Mouse (Mus musculus): ENCODE results near the gene Ltb4r1. TPM values are rescaled to one million over a fixed set of nuclear protein-coding genes. Genes with fewer than 3 reads are reported as not detected.

Ltb4r1 gene
- total and polyA plus RNA-seq, 3 experiments, result 0.35 to 1.5 TPM; not detected in 1

DNA sequence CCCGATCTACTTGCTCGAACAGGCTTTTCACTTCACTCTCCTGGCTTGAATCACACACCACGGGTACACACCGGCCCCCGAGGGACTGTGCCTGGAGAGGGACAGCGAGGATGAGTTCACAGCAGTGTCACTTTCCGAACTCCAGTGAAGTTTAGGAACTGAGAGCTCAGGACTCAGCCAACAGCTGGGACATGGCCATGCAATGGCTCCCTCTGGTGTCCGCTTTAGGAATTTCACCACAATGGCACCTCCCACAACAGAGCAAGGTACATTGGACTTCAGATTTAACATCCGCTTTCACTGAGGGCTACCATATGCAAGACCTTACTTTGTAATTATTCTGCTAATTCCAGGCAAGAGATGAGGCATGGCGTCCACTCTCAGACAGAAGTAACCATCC is 22.1 kb upstream of the Ltb4r1 start (continued):
- TF ChIP-seq ZMIZ1 (IDR thresholded peaks at IDR 0.05; ENCODE audit: low read depth, low read length) (no peak), ZNF384 (IDR thresholded peaks at IDR 0.05; ENCODE audit: low read depth, low read length) (no peak), MAZ (IDR thresholded peaks at IDR 0.05; ENCODE audit: low read depth, low read length) (no peak), ZKSCAN1 (IDR thresholded peaks at IDR 0.05; ENCODE audit: low read depth, low read length) (no peak), RAD21 (IDR thresholded peaks at IDR 0.05; ENCODE audit: low read depth, low read length) (peak; percentile 94), KAT2A (conservative IDR thresholded peaks at IDR 0.05; ENCODE audit: low read depth, low read length) (no peak), MYB (IDR thresholded peaks at IDR 0.05; ENCODE audit: low read depth, low read length) (no peak), ZC3H11A (IDR thresholded peaks at IDR 0.05; ENCODE audit: low read depth, low read length) (peak; percentile 90), CHD1 (IDR thresholded peaks at IDR 0.05; ENCODE audit: low read depth, low read length) (no peak), USF1 (IDR thresholded peaks at IDR 0.05; ENCODE audit: low read depth, low read length) (no peak), GABPA (IDR thresholded peaks at IDR 0.05; ENCODE audit: low read depth, low read length) (no peak), SIN3A (IDR thresholded peaks at IDR 0.05; ENCODE audit: low read length) (0 out of 2 replicates have a peak, but pooled peaks have one; percentile 60)

DNA sequence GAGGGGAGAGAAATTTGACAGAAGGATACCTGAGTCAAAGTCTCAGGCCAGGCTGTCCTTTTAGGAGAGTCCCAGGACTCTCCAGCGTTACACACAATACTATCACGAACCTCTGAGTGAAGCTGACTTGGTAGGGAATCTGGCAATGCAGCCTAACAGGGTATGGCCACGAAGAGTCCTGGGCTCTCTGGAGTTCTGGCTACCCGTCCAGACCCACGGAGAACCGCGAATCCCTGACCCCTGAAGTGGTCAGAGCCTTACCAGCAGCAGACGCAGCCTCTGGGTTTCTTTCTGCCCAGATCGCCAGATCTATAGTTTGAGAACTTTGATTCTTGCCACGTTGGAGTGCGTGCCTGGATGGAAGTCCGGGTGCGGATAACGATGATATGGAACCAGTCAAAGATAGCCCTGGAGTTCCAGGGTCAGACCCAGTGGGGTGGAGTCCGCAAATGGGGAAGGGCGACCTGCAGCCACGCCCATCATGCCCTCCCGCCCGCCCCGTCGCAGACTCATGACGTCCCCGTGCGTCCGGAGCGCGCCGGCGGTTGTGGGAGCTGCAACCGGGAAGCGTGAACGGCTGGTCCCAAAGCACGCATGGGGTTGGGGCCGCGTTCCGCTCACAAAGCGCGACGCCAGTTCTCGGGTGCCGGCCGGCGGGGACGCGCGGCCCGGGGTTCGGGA is 20.4 kb upstream of the Ltb4r1 start, which contains the start of the genes Dhrs1 and Nop9:
Gene Dhrs1 (minus strand): TSS at position 511 of the 681 bp plus-strand sequence.
Gene Nop9 (plus strand): TSS at position 514 of the 681 bp plus-strand sequence.
- no peaks in the 10 kb centered on the region for H3K9me3 ChIP-seq (replicated peaks; ENCODE audit: insufficient read depth, low read length)
- H3K27ac ChIP-seq (ENCODE audit: control insufficient read depth, low read depth, low read length), result peak within 1 kb of the TSS; percentile 74
- peaks cover 22% of the 10 kb centered on the region for H3K79me2 ChIP-seq (ENCODE audit: control insufficient read depth, insufficient read depth, low read length, poor library complexity)
- H3K4me1 ChIP-seq (ENCODE audit: control insufficient read depth in 1 of 2, insufficient read depth in 2 of 2, low read length in 2 of 2), result peaks cover 3 to 18% of the 10 kb centered on the region in 2 experiments; a peak in 2 of 4 replicates
- H3K9ac ChIP-seq (ENCODE audit: control insufficient read depth, low read depth, low read length, poor library complexity, severe bottlenecking), result peak within 1 kb of the TSS; percentile 97
- no peaks in the 10 kb centered on the region for H3K27me3 ChIP-seq (ENCODE audit: control insufficient read depth in 1 of 2, insufficient read depth in 2 of 2, low read length in 2 of 2)
- peak; percentile 92 for DNase-seq (ENCODE audit: low read depth, low spot score)
- peak within 1 kb of the TSS; percentile 94 to 99 for H3K4me3 ChIP-seq (ENCODE audit: control insufficient read depth in 1 of 2, insufficient read depth in 1 of 2, low read depth in 2 of 2, low read length in 2 of 2)
- H3K36me3 ChIP-seq (ENCODE audit: control insufficient read depth in 1 of 2, insufficient read depth in 2 of 2, low read length in 2 of 2), result peaks cover 10 to 11% of the 10 kb centered on the region in 2 experiments; a peak in 3 of 4 replicates
- TF ChIP-seq CTCF (IDR thresholded peaks at IDR 0.05 in 2 of 3, conservative IDR thresholded peaks at IDR 0.05 in 1 of 3; ENCODE audit: control insufficient read depth in 1 of 3, insufficient read depth in 1 of 3, low read depth in 2 of 3, low read length in 3 of 3, poor library complexity in 1 of 3, severe bottlenecking in 1 of 3) (no peak), E2F4 (IDR thresholded peaks at IDR 0.05; ENCODE audit: borderline replicate concordance, low read depth, low read length) (no peak), NELFE (IDR thresholded peaks at IDR 0.05; ENCODE audit: low read depth, low read length) (peak; percentile 67; the same call in 1 of the 2 replicates), MEF2A (IDR thresholded peaks at IDR 0.05; ENCODE audit: extremely low read depth, insufficient replicate concordance, low read depth, low read length, poor library complexity, severe bottlenecking) (no peak), SIN3A (IDR thresholded peaks at IDR 0.05; ENCODE audit: low read length) (peak; percentile 68; the same call in 1 of the 2 replicates), USF2 (IDR thresholded peaks at IDR 0.05; ENCODE audit: borderline replicate concordance in 1 of 2, insufficient read depth in 1 of 2, low read depth in 1 of 2, low read length in 2 of 2) (no peak), CHD2 (IDR thresholded peaks at IDR 0.05; ENCODE audit: low read length) (no peak), RCOR1 (IDR thresholded peaks at IDR 0.05; ENCODE audit: low read depth, low read length) (no peak), MAX (IDR thresholded peaks at IDR 0.05; ENCODE audit: low read length) (peak; percentile 39; the same call in 1 of the 2 replicates), BHLHE40 (IDR thresholded peaks at IDR 0.05; ENCODE audit: borderline replicate concordance, low read depth, low read length) (no peak), POLR2AphosphoS5 (IDR thresholded peaks at IDR 0.05; ENCODE audit: borderline replicate concordance, low read depth, low read length) (no peak), HCFC1 (IDR thresholded peaks at IDR 0.05; ENCODE audit: low read depth, low read length) (peak; percentile 84), MXI1 (IDR thresholded peaks at IDR 0.05; ENCODE audit: low read depth, low read length) (peak; percentile 87), ZNF384 (IDR thresholded peaks at IDR 0.05; ENCODE audit: low read depth, low read length) (no peak), MAZ (IDR thresholded peaks at IDR 0.05; ENCODE audit: low read depth, low read length) (no peak; the same call in 1 of the 2 replicates), ZMIZ1 (IDR thresholded peaks at IDR 0.05; ENCODE audit: low read depth, low read length) (peak; percentile 49; the same call in 1 of the 2 replicates), USF1 (IDR thresholded peaks at IDR 0.05; ENCODE audit: low read depth, low read length) (no peak), MYB (IDR thresholded peaks at IDR 0.05; ENCODE audit: low read depth, low read length) (no peak), MYC (IDR thresholded peaks at IDR 0.05; ENCODE audit: low read depth, low read length) (no peak), ZC3H11A (IDR thresholded peaks at IDR 0.05; ENCODE audit: low read depth, low read length) (no peak), POLR2AphosphoS2 (IDR thresholded peaks at IDR 0.05; ENCODE audit: low read length) (peak; percentile 55; the same call in 1 of the 2 replicates), UBTF (IDR thresholded peaks at IDR 0.05; ENCODE audit: borderline replicate concordance, insufficient read depth, low read depth, low read length) (no peak), TCF12 (IDR thresholded peaks at IDR 0.05; ENCODE audit: low read depth, low read length) (peak; percentile 5; the same call in 1 of the 2 replicates), JUND (IDR thresholded peaks at IDR 0.05; ENCODE audit: low read depth, low read length) (no peak), GATA1 (IDR thresholded peaks at IDR 0.05; ENCODE audit: low read depth, low read length) (no peak), NRF1 (IDR thresholded peaks at IDR 0.05; ENCODE audit: insufficient read depth, low read depth, low read length, poor library complexity, severe bottlenecking) (no peak), ZKSCAN1 (IDR thresholded peaks at IDR 0.05; ENCODE audit: low read depth, low read length) (no peak), POLR2A (IDR thresholded peaks at IDR 0.05; ENCODE audit: control insufficient read depth in 1 of 2, insufficient read depth in 1 of 2, low read depth in 1 of 2, low read length in 2 of 2, poor library complexity in 1 of 2) (peak; percentile 76 to 91; a peak in 3 of 4 replicates)

Data from MEL (cell line).